Mouse (Mus musculus): Measurements from ENCODE around the gene Arhgap21. TPM values are rescaled to one million over a fixed set of nuclear protein-coding genes. Genes with fewer than 3 reads are reported as not detected.

The Arhgap21 gene
- polyA plus RNA-seq, 1 experiment from 2014 or later = 40.9 TPM

- H3K4me1 ChIP-seq (ENCODE audit: control insufficient read depth, insufficient read depth, low read length) = no peaks in the 10 kb centered on the region; the same call in 1 of the 2 replicates
- no peak overlapping the region for H3K4me2 ChIP-seq (ENCODE audit: low read length)
- H3K27me3 ChIP-seq (ENCODE audit: control insufficient read depth, insufficient read depth, low read depth, low read length) = no peaks in the 10 kb centered on the region
- WGBS = 59% methylated on average over 2 of the region's 2 CpGs
- H3K27ac ChIP-seq (ENCODE audit: low read length) = no peak overlapping the region
- H3K9ac ChIP-seq (ENCODE audit: low read depth, low read length) = no peak overlapping the region
- H3K4me3 ChIP-seq (ENCODE audit: low read depth, low read length) = no peak overlapping the region
- no peak for ATAC-seq
- peaks cover 5% of the 10 kb centered on the region; the same call in 1 of the 2 replicates for H3K36me3 ChIP-seq (ENCODE audit: control insufficient read depth, insufficient read depth, low read length)
- H3K9me3 ChIP-seq (replicated peaks; ENCODE audit: control insufficient read depth, low read length, poor library complexity, severe bottlenecking) = no peaks in the 10 kb centered on the region
These were observed 99.3 kb downstream of the Arhgap21 start for GRCm38 (mm10) chr2:20869212-20869965.

DNA sequence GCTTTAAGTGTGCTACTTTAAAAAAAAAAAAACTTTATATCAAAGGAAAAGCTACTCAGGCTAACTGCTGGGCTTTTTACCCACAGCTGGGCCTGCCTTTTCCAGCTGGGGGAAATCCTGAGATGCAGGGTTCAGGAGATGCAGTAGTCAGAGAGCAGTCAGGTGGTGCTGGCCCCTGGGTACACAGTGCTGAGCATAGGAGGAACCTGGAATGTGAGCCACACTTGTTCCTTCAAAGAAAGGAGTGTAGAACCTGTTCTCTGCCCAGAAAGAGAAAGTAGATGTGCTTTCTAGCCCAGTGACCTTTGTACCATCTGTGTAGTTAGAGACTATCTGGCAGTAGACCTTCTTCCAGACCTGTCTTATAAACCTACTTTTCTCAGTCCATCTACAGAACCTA, 100.6 kb downstream of the Arhgap21 start:
- Histone ChIP-seq H3K27ac (ENCODE audit: low read length) (no peak overlapping the region), H3K36me3 (ENCODE audit: control insufficient read depth, insufficient read depth, low read length) (peaks cover 8% of the 10 kb centered on the region; the same call in 1 of the 2 replicates), H3K9ac (ENCODE audit: low read depth, low read length) (no peak overlapping the region), H3K4me2 (ENCODE audit: low read length) (no peak overlapping the region), H3K9me3 (replicated peaks; ENCODE audit: control insufficient read depth, low read length, poor library complexity, severe bottlenecking) (no peaks in the 10 kb centered on the region), H3K4me1 (ENCODE audit: control insufficient read depth, insufficient read depth, low read length) (no peaks in the 10 kb centered on the region; the same call in 1 of the 2 replicates), H3K4me3 (ENCODE audit: low read depth, low read length) (no peak overlapping the region), H3K27me3 (ENCODE audit: control insufficient read depth, insufficient read depth, low read depth, low read length) (no peaks in the 10 kb centered on the region)
- ATAC-seq = no peak

DNA sequence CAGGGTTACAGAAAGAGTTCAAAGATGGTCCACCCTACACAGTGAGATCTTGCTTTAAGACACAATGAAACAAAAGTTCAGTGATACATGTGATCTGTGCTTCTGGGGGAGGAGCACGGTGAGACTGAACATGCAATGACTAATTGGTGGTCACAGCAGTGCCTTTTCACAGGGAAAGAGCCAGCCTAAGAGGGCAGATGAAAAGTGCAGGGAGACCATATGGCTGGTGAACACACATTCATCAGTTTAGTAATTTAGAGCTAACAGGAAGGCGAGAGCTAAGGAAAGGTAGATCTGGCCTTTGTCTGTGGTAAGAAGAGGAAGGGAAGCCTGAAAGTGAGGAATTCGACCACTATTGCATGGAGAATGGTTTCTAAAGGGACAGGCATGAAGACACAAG, 102.9 kb downstream of the Arhgap21 start:
- Histone ChIP-seq H3K4me2 (ENCODE audit: low read length) (no peak overlapping the region), H3K27me3 (ENCODE audit: control insufficient read depth, insufficient read depth, low read depth, low read length) (no peaks in the 10 kb centered on the region), H3K9ac (ENCODE audit: low read depth, low read length) (no peak overlapping the region), H3K9me3 (replicated peaks; ENCODE audit: control insufficient read depth, low read length, poor library complexity, severe bottlenecking) (no peaks in the 10 kb centered on the region), H3K4me1 (ENCODE audit: control insufficient read depth, insufficient read depth, low read length) (no peaks in the 10 kb centered on the region; the same call in 1 of the 2 replicates), H3K4me3 (ENCODE audit: low read depth, low read length) (no peak overlapping the region), H3K36me3 (ENCODE audit: control insufficient read depth, insufficient read depth, low read length) (peaks cover 19% of the 10 kb centered on the region), H3K27ac (ENCODE audit: low read length) (no peak overlapping the region)
- WGBS = 83% methylated on average over 3 of the region's 3 CpGs
- no peak; the same call in 1 of the 2 replicates for ATAC-seq

DNA sequence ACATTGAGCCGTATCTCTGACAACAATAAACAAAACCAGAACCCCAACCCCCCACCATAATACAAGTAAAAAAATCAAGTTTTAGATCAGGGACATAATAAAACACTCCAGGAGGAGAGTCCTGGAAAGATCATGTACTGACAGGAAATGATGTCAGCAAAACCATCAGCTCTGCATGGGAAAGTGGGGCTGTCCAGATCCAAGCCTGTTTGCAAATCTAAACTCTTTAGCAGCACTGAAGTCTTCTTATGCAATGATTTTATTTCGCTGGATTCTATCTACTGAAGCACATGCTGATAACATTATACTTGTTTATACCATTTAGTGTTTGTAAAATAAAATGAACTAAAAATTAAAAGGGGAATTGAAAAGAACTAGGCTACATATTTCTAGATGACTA, 104.1 kb downstream of the Arhgap21 start:
- H3K4me2 ChIP-seq (ENCODE audit: low read length) = no peak overlapping the region
- H3K27ac ChIP-seq (ENCODE audit: low read length) = no peak overlapping the region
- H3K27me3 ChIP-seq (ENCODE audit: control insufficient read depth, insufficient read depth, low read depth, low read length) = no peaks in the 10 kb centered on the region
- H3K4me3 ChIP-seq (ENCODE audit: low read depth, low read length) = no peak overlapping the region
- no peak overlapping the region for H3K9ac ChIP-seq (ENCODE audit: low read depth, low read length)
- WGBS = 93% methylated on average over 2 of the region's 2 CpGs
- H3K4me1 ChIP-seq (ENCODE audit: control insufficient read depth, insufficient read depth, low read length) = no peaks in the 10 kb centered on the region; the same call in 1 of the 2 replicates
- ATAC-seq = no peak
- H3K9me3 ChIP-seq (replicated peaks; ENCODE audit: control insufficient read depth, low read length, poor library complexity, severe bottlenecking) = no peaks in the 10 kb centered on the region
- peaks cover 25% of the 10 kb centered on the region for H3K36me3 ChIP-seq (ENCODE audit: control insufficient read depth, insufficient read depth, low read length)

DNA sequence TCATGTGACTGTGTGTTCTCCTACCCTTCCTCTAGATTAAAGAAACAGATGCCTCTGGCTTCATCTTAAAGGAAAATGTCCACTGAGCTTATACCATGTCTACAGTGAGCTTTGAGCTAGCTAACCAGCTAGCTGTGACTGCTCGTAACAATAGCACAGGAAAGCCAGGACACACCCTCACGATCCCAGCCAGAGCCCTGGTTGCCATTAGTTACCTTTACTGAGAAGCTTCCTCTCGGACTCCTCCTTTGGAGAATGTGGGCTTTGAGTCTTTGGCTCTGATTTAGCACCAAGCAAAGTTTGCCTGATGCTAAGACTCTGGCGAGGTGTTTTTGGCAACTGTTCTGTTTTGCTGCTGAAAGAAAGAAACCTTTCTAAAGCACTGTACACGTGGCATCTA, 107.9 kb downstream of the Arhgap21 start:
- 66% methylated on average over 5 of the region's 5 CpGs for WGBS
- Histone ChIP-seq H3K9me3 (replicated peaks; ENCODE audit: control insufficient read depth, low read length, poor library complexity, severe bottlenecking) (no peaks in the 10 kb centered on the region), H3K27ac (ENCODE audit: low read length) (no peak overlapping the region), H3K27me3 (ENCODE audit: control insufficient read depth, insufficient read depth, low read depth, low read length) (no peaks in the 10 kb centered on the region), H3K4me2 (ENCODE audit: low read length) (no peak overlapping the region), H3K9ac (ENCODE audit: low read depth, low read length) (no peak overlapping the region), H3K4me1 (ENCODE audit: control insufficient read depth, insufficient read depth, low read length) (no peaks in the 10 kb centered on the region), H3K36me3 (ENCODE audit: control insufficient read depth, insufficient read depth, low read length) (peaks cover 45% of the 10 kb centered on the region), H3K4me3 (ENCODE audit: low read depth, low read length) (no peak overlapping the region)
- ATAC-seq = no peak

- Histone ChIP-seq H3K36me3 (ENCODE audit: control insufficient read depth, insufficient read depth, low read length) (peaks cover 24% of the 10 kb centered on the region), H3K9me3 (replicated peaks; ENCODE audit: control insufficient read depth, low read length, poor library complexity, severe bottlenecking) (no peaks in the 10 kb centered on the region), H3K4me3 (ENCODE audit: low read depth, low read length) (no peak overlapping the region), H3K4me1 (ENCODE audit: control insufficient read depth, insufficient read depth, low read length) (no peaks in the 10 kb centered on the region), H3K4me2 (ENCODE audit: low read length) (no peak overlapping the region), H3K27ac (ENCODE audit: low read length) (no peak overlapping the region), H3K27me3 (ENCODE audit: control insufficient read depth, insufficient read depth, low read depth, low read length) (no peaks in the 10 kb centered on the region), H3K9ac (ENCODE audit: low read depth, low read length) (no peak overlapping the region)
- 67% methylated on average over 18 of the region's 18 CpGs for WGBS
- peak; percentile 49; the same call in 1 of the 2 replicates for ATAC-seq
These were observed 119.3 kb downstream of the Arhgap21 start for GRCm38 (mm10) chr2:20849346-20849745.

GRCm38 (mm10) chr2:20831608-20832406, 136.9 kb downstream of the Arhgap21 start:
- Histone ChIP-seq H3K4me1 (ENCODE audit: control insufficient read depth, insufficient read depth, low read length) (no peaks in the 10 kb centered on the region), H3K36me3 (ENCODE audit: control insufficient read depth, insufficient read depth, low read length) (no peaks in the 10 kb centered on the region), H3K27me3 (ENCODE audit: control insufficient read depth, insufficient read depth, low read depth, low read length) (no peaks in the 10 kb centered on the region), H3K27ac (ENCODE audit: low read length) (no peak overlapping the region), H3K9me3 (replicated peaks; ENCODE audit: control insufficient read depth, low read length, poor library complexity, severe bottlenecking) (no peaks in the 10 kb centered on the region), H3K4me2 (ENCODE audit: low read length) (no peak overlapping the region), H3K4me3 (ENCODE audit: low read depth, low read length) (no peak overlapping the region), H3K9ac (ENCODE audit: low read depth, low read length) (no peak overlapping the region)
- 77% methylated on average over 3 of the region's 3 CpGs for whole genome bisulfite sequencing
- ATAC-seq = no peak

DNA sequence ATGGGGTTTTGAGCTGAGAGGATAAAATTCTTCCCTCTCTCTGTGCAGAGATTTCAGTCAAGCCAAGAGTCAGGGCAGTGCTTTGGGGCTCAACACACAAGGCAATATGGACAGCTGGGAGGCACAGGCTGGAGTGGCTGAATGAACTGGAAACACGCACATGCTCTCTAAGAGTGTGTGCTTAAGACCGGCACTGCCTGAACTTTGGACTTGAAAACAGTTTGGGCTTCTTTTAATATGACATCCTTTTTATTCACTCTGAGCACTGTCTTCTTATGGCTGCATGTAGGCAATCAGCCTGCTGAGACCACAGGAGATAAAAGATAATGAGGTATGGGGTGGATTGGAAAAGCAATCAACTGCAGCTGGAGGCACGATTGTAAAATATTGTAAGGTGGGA, 137.8 kb downstream of the Arhgap21 start:
- ATAC-seq = no peak
- 66% methylated on average over 3 of the region's 3 CpGs for WGBS

GRCm38 (mm10) chr2:20826258-20826657, 142.4 kb downstream of the Arhgap21 start:
- H3K4me3 ChIP-seq (ENCODE audit: low read depth, low read length) = no peak overlapping the region
- no peaks in the 10 kb centered on the region for H3K27me3 ChIP-seq (ENCODE audit: control insufficient read depth, insufficient read depth, low read depth, low read length)
- H3K4me1 ChIP-seq (ENCODE audit: control insufficient read depth, insufficient read depth, low read length) = no peaks in the 10 kb centered on the region
- ATAC-seq = no peak
- no peak overlapping the region for H3K9ac ChIP-seq (ENCODE audit: low read depth, low read length)
- H3K9me3 ChIP-seq (replicated peaks; ENCODE audit: control insufficient read depth, low read length, poor library complexity, severe bottlenecking) = no peaks in the 10 kb centered on the region
- no peak overlapping the region for H3K27ac ChIP-seq (ENCODE audit: low read length)
- no peaks in the 10 kb centered on the region for H3K36me3 ChIP-seq (ENCODE audit: control insufficient read depth, insufficient read depth, low read length)
- no peak overlapping the region for H3K4me2 ChIP-seq (ENCODE audit: low read length)

More for the DNA sequence above, 137.8 kb downstream of the Arhgap21 start:
- Histone ChIP-seq H3K4me1 (ENCODE audit: control insufficient read depth, insufficient read depth, low read length) (no peaks in the 10 kb centered on the region), H3K9me3 (replicated peaks; ENCODE audit: control insufficient read depth, low read length, poor library complexity, severe bottlenecking) (no peaks in the 10 kb centered on the region), H3K27ac (ENCODE audit: low read length) (no peak overlapping the region), H3K27me3 (ENCODE audit: control insufficient read depth, insufficient read depth, low read depth, low read length) (no peaks in the 10 kb centered on the region), H3K36me3 (ENCODE audit: control insufficient read depth, insufficient read depth, low read length) (no peaks in the 10 kb centered on the region), H3K9ac (ENCODE audit: low read depth, low read length) (no peak overlapping the region), H3K4me3 (ENCODE audit: low read depth, low read length) (no peak overlapping the region), H3K4me2 (ENCODE audit: low read length) (no peak overlapping the region)
